Comparison of ENCODE assay signal across 11 mouse cellular contexts in genomic region chr14:120875144-120875543, GRCm38 (mm10). TPM values are rescaled to one million over a fixed set of nuclear protein-coding genes. Genes with fewer than 3 reads are reported as not detected.
DNase-seq lines count a peak whose midpoint lies in the region; ATAC-seq and TF ChIP-seq lines count a peak whose summit lies in the region.
"Had no signal": no experiment of that assay in that cellular context is flagged by ENCODE, and none has a peak within 500 bp of the region (broad histone marks: within the 10 kb centered on the region; RNA-seq: fewer than 3 reads in every experiment).

No protein-coding gene starts in this region.

- TF ChIP-seq EP300 in lung, postnatal 0 days (IDR thresholded peaks at IDR 0.05) = no peak

- H3K9ac ChIP-seq in heart, embryonic 11.5 days (ENCODE audit: low read depth, low read length) = no peak overlapping the region
- H3K9ac ChIP-seq in lung, postnatal 0 days (replicated peaks; ENCODE audit: low read depth) = no peak overlapping the region
- H3K9ac ChIP-seq in forebrain, embryonic 14.5 days (ENCODE audit: low read length) = no peak overlapping the region

- no peaks in the 10 kb centered on the region for H3K36me3 ChIP-seq in heart, embryonic 11.5 days (ENCODE audit: control insufficient read depth, insufficient read depth, low read length)
- no peaks in the 10 kb centered on the region for H3K36me3 ChIP-seq in lung, postnatal 0 days (ENCODE audit: insufficient read depth, low read length)
- H3K36me3 ChIP-seq in forebrain, embryonic 14.5 days (ENCODE audit: control insufficient read depth, insufficient read depth, low read length) = no peaks in the 10 kb centered on the region
- H3K36me3 ChIP-seq: G1E had no signal

- no peak overlapping the region for H3K4me2 ChIP-seq in heart, embryonic 11.5 days
- H3K4me2 ChIP-seq in lung, postnatal 0 days (replicated peaks; ENCODE audit: low read depth, low read length) = no peak overlapping the region
- no peak overlapping the region for H3K4me2 ChIP-seq in forebrain, embryonic 14.5 days (ENCODE audit: low read length)
- H3K4me2 ChIP-seq: midbrain, embryonic 11.5 days had no signal

- peak; percentile 68 for TF ChIP-seq CTCF in lung, postnatal 0 days (IDR thresholded peaks at IDR 0.05)

- ATAC-seq in heart, embryonic 11.5 days (replicated peaks; ENCODE audit: insufficient number of reproducible peaks, low FRiP score, low TSS enrichment) = no peak
- ATAC-seq in lung, postnatal 0 days = no peak
- no peak for ATAC-seq in forebrain, embryonic 14.5 days

- no peaks in the 10 kb centered on the region; the same call in 1 of the 2 replicates for H3K9me3 ChIP-seq in heart, embryonic 11.5 days (replicated peaks; ENCODE audit: control insufficient read depth, low read length)
- no peaks in the 10 kb centered on the region for H3K9me3 ChIP-seq in lung, postnatal 0 days (ENCODE audit: low read length)
- H3K9me3 ChIP-seq in forebrain, embryonic 14.5 days (replicated peaks; ENCODE audit: control insufficient read depth, low read length) = no peaks in the 10 kb centered on the region

- WGBS in heart, embryonic 11.5 days (ENCODE audit: insufficient replicate concordance) = 32% methylated on average over 9 of the region's 9 CpGs
- WGBS in lung, postnatal 0 days = 59% methylated on average over 9 of the region's 9 CpGs
- 75% methylated on average over 9 of the region's 9 CpGs for WGBS in forebrain, embryonic 14.5 days

- DNase-seq in heart, adult 8-10 months (ENCODE audit: low spot score) = no peak
- DNase-seq in lung, postnatal 0 days (ENCODE audit: low spot score) = no peak
- no peak for DNase-seq in lung, adult 18-20 months
- peak; percentile 44 for DNase-seq in adrenal gland, adult 2 months
- peak; percentile 36 for DNase-seq in heart, postnatal 4 days
- no peak for DNase-seq in forebrain, embryonic 14.5 days (ENCODE audit: low spot score)
- DNase-seq in c-Kit-positive CD71-positive TER-119-positive erythroid progenitor cells, embryonic 14.5 days (ENCODE audit: low spot score) = no peak
- DNase-seq: layer of hippocampus, postnatal 36 days had no signal

- H3K4me3 ChIP-seq in heart, embryonic 11.5 days (ENCODE audit: low read depth, low read length) = no peak overlapping the region
- no peak overlapping the region for H3K4me3 ChIP-seq in lung, postnatal 0 days (ENCODE audit: low read depth, low read length)
- H3K4me3 ChIP-seq in forebrain, embryonic 14.5 days (ENCODE audit: low read depth, low read length) = no peak overlapping the region

- no peaks in the 10 kb centered on the region for H3K27me3 ChIP-seq in heart, embryonic 11.5 days (ENCODE audit: control insufficient read depth, insufficient read depth, low read length)
- no peaks in the 10 kb centered on the region for H3K27me3 ChIP-seq in lung, postnatal 0 days (replicated peaks; ENCODE audit: insufficient read depth, low read length)
- no peaks in the 10 kb centered on the region for H3K27me3 ChIP-seq in forebrain, embryonic 14.5 days (replicated peaks; ENCODE audit: control insufficient read depth, insufficient read depth, low read length)

- peak overlapping the region; percentile 41 for H3K27ac ChIP-seq in heart, embryonic 11.5 days (ENCODE audit: low read depth, low read length)
- H3K27ac ChIP-seq in lung, postnatal 0 days (ENCODE audit: low read length) = no peak overlapping the region
- no peak overlapping the region for H3K27ac ChIP-seq in forebrain, embryonic 14.5 days (ENCODE audit: low read depth, low read length)

- peaks cover 22% of the 10 kb centered on the region for H3K4me1 ChIP-seq in heart, embryonic 11.5 days (ENCODE audit: control insufficient read depth, insufficient read depth, low read length)
- no peaks in the 10 kb centered on the region for H3K4me1 ChIP-seq in lung, postnatal 0 days (ENCODE audit: insufficient read depth, low read depth, low read length)
- H3K4me1 ChIP-seq in forebrain, embryonic 14.5 days (ENCODE audit: control insufficient read depth, insufficient read depth, low read length) = no peaks in the 10 kb centered on the region

RNA-seq across cellular contexts. Expression of gene Ipo5, which starts 35.9 kb away (rescaled TPM):
- polyA plus RNA-seq in heart, embryonic 11.5 days (2014; fragmentation: Nextera tagmentation; extraction: Ambion mirVana) = 105 and 116 TPM in 2 replicates
- total RNA-seq in heart, adult 8-10 months (2022) = 100 to 1,000 TPM; 113 to 131 (median 125) TPM
- 23.4 and 25.4 TPM in 2 replicates for polyA plus RNA-seq in lung, postnatal 0 days (2015; fragmentation: Nextera tagmentation; extraction: Ambion mirVana)
- total RNA-seq in adrenal gland, adult 2 months (2021) = 10 to 100 TPM; 70.8 to 73.7 TPM
- polyA plus RNA-seq in adrenal gland, adult 2 months (2012; rRNA removed) = 6.3 and 7.7 TPM in 2 replicates
- 100 to 1,000 TPM; 129 to 131 TPM for total RNA-seq in heart, postnatal 4 days (2021)
- polyA plus RNA-seq in forebrain, embryonic 14.5 days (2014; fragmentation: Nextera tagmentation; extraction: Ambion mirVana) = 94.2 and 97.2 TPM in 2 replicates

Comparison
In these comparisons a context has a peak if more than half of its experiments do, and no peak if none do; other contexts are left out.
1. DNase-seq: peak in adrenal gland, adult 2 months (single experiment) and heart, postnatal 4 days (single experiment); none in heart, adult 8-10 months (single experiment), lung, postnatal 0 days (single experiment), lung, adult 18-20 months (0 of 2), forebrain, embryonic 14.5 days (single experiment) and c-Kit-positive CD71-positive TER-119-positive erythroid progenitor cells, embryonic 14.5 days (single experiment).